Mouse (Mus musculus) lung, postnatal 36 days (tissue): ENCODE results near the gene Serpina6.
"Not testable (repeated sequence)": the region's sequence is repeated elsewhere in the genome, so short reads cannot be mapped to it uniquely, and the experiment has no call there.

Experiments used
- DNase-seq: peaks from one replicate; pipeline ENCODE4 v3.0.0; 2022; ENCODE audit warnings: mixed read lengths

Gene Serpina6

DNA sequence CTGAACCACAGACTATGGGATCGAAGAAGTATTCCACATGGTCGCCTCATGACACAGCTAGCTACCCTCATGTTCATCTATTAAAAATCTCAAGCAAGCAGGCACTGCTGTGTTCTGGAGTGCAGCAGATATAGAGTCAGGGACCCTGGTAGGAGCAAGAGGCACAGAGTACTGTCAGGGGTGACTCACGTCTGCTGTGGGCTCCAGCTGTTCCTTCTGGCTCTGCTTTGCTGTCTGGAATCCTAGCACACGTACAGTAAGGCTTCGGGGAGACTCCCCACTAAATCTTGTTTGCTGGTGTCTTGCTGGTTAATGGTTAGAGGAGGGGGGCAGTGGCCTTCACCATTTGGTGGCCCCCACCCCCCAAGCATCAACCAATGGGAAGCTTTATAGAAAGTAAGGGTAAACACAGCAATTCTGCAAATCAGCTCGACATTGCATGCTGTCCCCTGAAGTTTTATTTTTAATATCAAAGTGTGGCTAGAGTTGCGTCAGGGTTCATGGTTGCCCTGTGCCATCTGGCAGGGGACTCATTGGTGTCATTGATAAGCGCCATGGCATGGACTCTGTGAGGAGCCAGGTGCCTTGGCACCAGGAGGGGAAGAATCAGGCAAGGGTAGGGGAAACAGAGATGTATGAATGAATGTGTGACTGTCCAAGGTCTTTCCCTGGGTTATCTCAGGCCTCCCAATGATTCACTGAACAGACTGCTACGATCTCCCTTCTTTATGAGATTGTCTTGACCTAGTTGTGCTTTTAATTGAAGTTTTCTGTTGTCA, at the start of gene Serpina6:
TSS of gene Serpina6 (minus strand) at position 365 of the 779 bp plus-strand sequence.
- DNase-seq, result no peak

- DNase-seq, result no peak
Observed at GRCm38 (mm10) chr12:103706113-103706512, 49.1 kb upstream of the Serpina6 start.

DNA sequence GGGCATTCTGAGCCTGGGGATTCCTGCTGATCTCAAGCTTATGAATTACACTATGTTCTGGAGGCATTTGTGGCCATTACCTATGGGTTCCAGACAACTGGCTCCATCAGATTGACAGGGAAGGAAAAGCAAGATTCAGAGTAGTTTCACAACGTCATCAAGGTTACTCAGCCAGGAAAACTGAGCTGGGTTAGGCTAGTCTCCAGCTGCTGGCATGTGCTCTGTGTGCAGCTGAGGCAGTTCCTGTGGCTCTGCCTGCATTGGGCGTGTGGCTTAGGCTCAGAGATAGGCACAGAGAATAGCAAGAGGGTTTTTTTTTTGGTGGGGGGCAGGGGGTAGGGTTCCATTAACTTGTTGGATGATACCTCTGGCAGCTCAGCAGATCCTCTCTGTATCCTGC, 48.5 kb upstream of the Serpina6 start:
- no peak for DNase-seq

DNA sequence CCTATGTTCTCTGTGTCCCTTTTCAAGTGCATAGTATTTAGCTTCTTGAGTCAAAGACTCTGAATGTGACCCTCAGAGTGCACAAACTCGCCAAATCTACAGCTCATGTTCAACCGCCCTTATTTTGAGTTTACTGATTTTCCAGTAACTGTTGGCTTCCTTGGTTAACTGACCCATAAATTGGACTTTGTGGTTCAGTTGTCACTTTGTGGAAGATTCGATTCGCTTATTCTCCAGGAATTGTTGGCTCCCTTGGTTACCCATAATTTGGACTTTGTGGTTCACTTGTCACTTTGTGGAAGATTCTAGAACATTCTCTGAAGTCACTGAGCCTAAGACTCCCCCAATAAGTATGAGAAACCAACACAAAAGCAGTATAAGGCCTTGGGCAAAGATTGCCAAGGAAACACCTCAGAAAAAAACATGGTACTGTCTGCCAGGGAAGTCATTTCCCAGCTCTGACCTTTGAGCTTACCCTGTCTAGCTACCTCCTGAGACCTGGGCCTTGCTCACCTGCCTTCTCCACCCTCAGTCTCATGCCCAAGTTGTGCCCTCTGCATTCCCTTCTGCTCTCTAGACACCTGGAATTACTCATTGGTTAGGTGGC, 43.2 kb upstream of the Serpina6 start:
- no peak for DNase-seq

DNA sequence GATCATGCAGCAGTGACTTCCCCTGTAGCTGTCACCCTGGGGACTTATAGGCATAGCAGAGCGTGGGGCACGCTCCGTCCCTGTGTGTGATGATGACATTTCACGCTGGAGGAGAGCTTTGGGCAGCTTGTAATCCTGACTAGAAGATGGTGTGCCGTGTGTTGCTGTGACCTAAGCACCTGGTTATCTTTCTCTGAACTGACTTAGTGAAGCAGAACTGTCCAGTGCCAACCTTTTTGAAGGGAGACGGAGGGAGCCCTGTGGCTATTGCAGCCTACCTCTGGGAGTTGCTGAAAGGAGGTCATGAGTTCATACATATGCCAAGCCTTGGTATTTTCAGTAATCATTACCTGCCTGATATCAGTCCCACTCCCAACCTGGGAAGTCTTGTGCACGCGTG, 38.4 kb upstream of the Serpina6 start, which contains the start of gene Serpina1f:
TSS of gene Serpina1f (minus strand) at position 101 of the 400 bp plus-strand sequence.
- no peak for DNase-seq

DNA sequence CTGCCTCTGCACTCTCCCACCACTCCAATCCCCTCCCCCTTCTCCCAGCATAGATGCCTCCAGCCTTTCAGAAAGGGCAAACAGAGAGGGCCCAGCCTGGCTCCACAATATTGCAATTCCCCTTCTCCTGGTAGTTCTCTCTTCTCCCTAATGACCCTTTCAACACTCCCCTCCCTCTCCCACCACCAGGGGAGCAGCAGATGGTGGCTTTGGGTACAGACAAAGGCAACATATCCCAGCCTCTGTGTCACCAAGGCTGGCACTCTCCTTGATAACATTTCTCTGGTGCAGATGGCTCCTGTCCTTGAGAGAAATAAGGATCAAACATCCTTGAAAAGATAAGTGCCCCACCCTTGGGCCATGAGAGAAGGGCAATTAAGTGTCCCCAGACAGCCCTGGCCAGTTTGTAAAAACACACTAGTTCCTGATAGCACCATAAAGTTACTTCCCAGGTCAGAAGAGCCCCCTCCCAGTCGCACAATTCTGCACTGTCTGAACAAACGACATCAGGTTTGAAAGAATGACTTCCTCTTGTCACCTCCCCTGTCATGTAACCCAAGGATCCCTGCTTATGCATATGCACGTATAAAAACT, 31.3 kb upstream of the Serpina6 start:
- DNase-seq, result no peak

GRCm38 (mm10) chr12:103687021-103687420, 30.0 kb upstream of the Serpina6 start:
- DNase-seq, result no peak

DNA sequence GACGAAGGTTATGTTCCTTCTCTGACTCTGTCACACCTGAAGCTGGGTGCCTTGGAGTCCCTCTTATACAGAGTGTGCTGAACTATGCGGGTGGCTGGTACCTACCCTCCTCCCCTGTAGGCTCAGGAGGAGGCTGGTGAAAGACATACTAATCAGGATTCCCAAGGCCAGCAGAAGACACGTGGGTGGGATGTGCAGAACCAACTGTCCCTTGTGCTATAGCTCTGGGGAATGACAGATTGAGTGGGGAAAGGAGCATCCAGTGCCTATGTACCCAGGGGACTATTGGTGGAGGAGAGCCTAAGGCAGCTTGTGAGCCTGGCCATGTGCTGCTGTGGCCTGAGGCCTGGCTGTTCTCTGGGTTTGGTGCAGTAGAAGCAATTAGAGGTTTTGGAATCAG, 29.0 kb upstream of the Serpina6 start:
- no peak for DNase-seq

DNA sequence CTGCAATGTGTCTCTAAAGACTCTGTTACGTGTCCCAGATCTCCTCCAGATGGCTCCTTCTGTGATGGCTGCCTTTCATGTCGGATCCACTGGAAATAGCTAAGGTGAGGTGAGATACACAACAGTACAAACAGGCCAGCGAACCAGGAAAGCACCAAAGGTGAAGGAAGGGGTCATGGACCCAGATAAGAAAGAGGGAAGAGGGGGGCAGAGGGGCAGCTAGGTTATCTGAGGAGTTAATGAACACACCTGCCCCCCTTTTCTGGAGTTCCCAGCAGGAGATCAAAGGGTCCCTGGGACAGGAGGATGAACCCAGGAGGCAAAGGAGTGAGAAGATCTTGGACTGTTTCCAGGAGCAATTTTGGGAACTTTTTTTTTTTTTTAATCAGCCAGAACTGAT, 28.4 kb upstream of the Serpina6 start:
- DNase-seq, result no peak

DNA sequence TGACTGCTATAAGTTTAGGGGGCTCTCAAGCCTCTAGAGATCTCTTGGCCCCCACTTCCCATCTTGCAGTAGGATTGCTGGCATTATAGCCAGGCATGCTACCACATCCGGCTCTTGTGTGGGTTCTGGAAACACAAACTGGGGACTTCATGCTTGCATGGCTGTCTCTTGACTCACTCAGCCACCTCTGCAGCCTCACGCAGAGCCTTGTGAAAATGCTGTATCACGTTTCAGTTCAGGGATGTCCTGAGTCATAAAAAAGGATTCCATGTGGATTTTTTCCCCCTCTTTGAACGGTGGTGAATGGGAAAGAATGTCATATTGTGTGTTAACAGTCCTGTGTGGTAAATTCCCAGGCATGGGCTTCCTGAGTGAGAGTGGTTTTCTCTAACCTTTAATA, 26.8 kb upstream of the Serpina6 start:
- DNase-seq, result no peak

GRCm38 (mm10) chr12:103681739-103682138, 24.7 kb upstream of the Serpina6 start:
- DNase-seq, result no peak

DNA sequence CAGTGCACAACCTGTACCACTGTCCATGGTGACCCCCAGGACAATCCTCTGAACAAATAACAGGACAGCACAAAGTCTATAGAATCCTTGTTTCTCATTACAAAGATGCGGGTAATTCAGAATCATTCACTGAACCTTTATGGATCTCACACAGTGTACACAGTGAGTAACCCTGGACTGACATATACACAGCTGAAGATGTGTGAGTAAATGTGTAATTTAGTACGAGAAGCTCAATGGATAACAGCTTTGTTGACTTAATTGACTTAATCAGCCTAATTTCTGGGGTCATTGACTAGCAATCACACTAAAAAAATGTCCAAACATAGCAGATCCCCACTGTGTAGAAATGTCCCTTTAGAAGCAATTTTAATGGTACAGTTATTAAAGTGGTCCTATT, 24.2 kb upstream of the Serpina6 start:
- DNase-seq, result no peak

DNA sequence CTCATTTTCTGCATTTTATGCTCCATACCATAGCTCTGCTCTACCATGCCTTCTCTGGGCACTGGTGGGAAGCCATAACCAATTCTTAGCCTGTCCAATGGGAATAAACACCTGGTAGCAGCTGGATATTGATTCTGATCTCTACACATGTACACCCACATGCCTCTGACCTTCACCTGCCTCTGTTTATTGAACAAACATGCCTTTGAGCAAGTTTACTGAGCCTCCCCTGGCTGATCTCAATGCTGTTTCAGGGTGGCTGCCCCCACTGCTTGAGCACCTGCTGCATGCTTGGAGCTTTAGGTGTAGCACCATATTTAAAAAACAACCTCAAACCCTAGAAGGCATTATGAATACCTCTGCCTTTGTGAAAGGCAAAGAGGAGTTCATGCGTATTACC, 22.8 kb upstream of the Serpina6 start:
- DNase-seq, result not testable (repeated sequence)

DNA sequence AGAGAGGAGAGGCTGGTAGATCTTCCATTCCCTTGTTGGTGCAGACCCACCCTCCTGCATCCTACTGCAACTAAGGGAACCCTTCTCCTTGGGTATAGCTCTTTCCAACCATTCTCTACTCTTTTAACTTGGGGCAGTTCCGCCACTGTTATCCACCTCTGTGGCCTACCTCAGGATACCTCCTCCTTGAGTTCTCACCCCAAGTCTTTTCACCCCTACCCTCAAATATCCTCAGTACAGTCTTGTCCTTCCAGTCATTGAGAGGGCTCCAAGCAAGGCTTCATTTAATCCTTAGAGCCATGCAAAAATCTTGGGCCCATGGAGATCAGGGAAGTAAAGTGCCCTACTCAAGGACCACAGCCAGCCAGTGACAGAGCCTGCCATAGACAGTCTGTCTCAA, 19.0 kb upstream of the Serpina6 start, which contains the start of gene Serpina16:
TSS of gene Serpina16 (minus strand) at position 101 of the 400 bp plus-strand sequence.
- no peak for DNase-seq

- DNase-seq, result peak; percentile 47
Observed at GRCm38 (mm10) chr12:103673179-103673578, 16.2 kb upstream of the Serpina6 start.

GRCm38 (mm10) chr12:103671483-103671882, 14.5 kb upstream of the Serpina6 start:
- no peak for DNase-seq

DNA sequence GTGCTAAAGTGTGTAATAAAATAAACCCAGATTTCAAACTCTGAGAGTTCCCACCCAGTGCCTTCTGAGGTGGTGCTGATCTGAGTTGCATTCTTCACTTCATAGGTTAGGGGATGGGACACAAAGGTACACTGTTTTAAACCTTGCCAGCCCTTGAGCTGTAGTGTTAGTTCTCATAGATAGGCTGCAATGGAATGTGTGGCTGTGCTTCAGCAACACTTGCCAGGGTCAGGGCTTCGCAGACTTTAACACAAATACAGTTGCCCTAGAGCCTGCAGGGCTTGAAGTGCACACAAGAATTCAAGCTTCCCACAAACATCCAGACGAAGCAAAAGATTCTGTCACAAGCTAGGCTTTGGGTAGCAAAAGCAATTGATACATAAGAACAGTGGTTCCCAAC, 14.0 kb upstream of the Serpina6 start:
- DNase-seq, result peak; percentile 27

DNA sequence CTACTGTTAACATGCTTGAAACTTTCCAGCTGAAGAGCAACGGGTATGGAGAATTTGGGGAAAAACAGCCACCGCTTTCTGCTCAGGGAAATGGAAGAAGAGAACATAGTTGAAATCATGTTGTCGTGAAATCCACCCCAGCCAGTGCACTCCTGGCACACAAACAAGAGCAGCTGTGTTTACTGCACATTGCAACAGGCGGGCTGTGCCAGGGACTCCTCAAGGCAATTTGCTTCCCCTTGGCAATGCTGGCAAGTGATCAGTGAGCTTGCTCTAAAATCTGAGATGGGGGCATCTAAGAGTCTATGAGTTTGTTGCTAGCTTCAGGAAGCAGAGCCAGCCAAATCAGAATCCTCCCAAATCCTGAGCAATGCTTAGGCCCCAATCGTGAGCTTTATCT, 13.3 kb upstream of the Serpina6 start:
- peak; percentile 46 for DNase-seq

- DNase-seq, result no peak
Observed at GRCm38 (mm10) chr12:103665286-103665685, 8.3 kb upstream of the Serpina6 start.

DNA sequence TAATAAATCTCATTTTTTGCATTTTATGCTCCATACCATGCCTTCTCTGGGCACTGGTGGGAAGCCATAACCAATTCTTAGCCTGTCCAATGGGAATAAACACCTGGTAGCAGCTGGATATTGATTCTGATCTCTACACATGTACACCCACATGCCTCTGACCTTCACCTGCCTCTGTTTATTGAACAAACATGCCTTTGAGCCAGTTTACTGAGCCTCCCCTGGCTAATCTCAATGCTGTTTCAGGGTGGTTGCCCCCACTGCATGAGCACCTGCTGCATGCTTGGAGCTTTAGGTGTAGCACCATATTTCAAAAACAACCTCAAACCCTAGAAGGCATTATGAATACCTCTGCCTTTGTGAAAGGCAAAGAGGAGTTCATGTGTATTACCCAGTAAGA, 5.0 kb upstream of the Serpina6 start:
- not testable (repeated sequence) for DNase-seq

DNA sequence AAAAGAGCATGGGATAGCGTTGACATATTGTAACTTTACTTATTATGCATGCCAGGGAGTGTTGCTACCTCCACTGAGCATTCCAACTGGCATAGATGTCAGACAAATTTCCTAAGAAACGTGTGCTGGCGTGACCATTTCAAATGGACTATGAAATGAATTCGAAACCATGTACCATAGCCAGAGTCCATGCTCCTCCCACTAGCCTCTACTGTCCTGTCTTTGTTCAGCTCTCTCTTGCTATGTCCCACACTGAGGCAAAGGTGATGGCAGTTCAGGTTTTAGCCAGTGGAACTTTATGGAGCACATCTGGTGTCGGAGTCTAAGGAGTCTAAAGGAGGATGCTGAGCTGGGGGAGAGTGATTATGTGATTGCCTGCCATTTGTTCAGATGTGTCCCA, 3.1 kb upstream of the Serpina6 start:
- DNase-seq, result no peak

DNA sequence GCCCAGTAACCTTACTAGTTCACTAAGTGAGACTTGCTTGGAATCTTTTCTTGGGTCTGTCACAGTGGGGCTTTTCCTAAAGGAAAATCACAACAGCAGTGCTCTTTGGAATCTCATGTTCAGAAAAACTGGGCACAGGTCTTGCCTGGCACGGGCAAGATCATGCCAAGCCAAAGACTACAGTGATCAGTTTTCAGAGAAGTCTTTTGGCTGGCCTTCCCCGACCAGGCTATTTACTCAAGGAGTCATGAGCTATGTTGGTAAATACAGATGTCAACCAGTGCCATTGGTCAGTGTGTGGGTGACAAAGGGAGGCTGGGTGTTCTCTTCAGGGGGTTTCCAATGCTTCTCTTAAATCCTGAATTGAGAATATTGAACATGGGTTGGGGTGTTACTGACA, 2.2 kb upstream of the Serpina6 start:
- DNase-seq, result no peak

GRCm38 (mm10) chr12:103657991-103658390, 979 bp upstream of the Serpina6 start:
- DNase-seq, result no peak
